Mouse (Mus musculus): ENCODE data around the gene Cdc14a. TPM values are rescaled to one million over a fixed set of nuclear protein-coding genes. Genes with fewer than 3 reads are reported as not detected.

The Cdc14a gene
- polyA plus RNA-seq, 2 experiments: 1.3 to 1.8 TPM

DNA sequence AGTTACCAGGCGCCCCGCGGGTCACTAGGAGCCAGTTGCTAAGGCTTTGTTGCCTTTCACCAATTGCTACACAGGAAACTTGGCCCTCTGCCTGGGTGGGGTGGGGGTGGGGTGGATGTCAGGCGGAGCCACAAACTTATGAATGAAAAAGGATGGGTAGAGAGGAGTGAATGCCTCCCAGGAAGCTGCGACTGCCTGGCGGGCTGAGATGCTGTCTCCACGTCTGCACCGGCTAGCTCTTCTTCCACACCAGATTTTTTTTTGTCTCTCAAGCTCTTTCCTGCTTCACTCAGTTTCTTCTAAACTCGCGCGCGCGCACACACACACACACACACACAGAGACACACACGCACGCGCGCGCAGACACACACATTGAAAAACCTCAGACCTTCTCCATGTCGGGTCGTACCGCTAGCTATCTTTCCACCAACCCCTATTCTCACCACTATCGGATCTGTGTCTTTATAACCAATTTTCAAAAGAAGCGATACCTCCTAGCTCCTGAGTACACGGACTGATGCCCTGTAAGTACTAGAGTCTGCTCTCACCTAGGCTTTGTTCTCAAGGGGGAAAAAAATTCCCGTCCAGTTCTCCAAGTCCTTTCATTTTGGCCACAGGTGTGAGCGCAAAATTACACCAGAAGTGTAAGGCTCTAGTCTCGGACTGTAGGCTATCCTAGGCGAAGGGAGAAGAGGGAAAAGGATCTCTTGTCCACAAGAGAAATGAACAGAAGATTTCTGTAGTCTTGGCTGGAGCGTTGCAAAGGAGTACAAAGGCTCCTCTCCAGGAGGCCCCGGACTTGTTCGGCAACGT is 534 bp upstream of the Cdc14a start:
- peak in 2 of 3 experiments; percentile 19 to 38 for DNase-seq (ENCODE audit: low read depth in 3 of 3, low spot score in 3 of 3)
- Histone ChIP-seq H3K4me2 (ENCODE audit: low read depth) (peak overlapping the region; percentile 100), H3K27ac (peak overlapping the region; percentile 87), H3K27me3 (ENCODE audit: control insufficient read depth, insufficient read depth, low read length) (no peaks in the 10 kb centered on the region), H3K9ac (replicated peaks) (peak overlapping the region; percentile 88), H3K4me1 (replicated peaks; ENCODE audit: control insufficient read depth in 2 of 2, insufficient read depth in 2 of 2, low read length in 1 of 2) (peaks cover 0 to 5% of the 10 kb centered on the region in 2 experiments; a peak in 3 of 4 replicates), H3K9me3 (ENCODE audit: control insufficient read depth, low read length) (no peaks in the 10 kb centered on the region), H3K4me3 (ENCODE audit: insufficient read depth in 1 of 2, low read depth in 2 of 2, low read length in 2 of 2) (peak overlapping the region; percentile 77 to 87), H3K36me3 (replicated peaks; ENCODE audit: control insufficient read depth, insufficient read depth, low read depth) (no peaks in the 10 kb centered on the region)
- TF ChIP-seq EP300 (IDR thresholded peaks at IDR 0.05; ENCODE audit: low read depth) (no peak; the same call in 1 of the 2 replicates), CTCF (IDR thresholded peaks at IDR 0.05; ENCODE audit: low read depth) (no peak)
- WGBS (ENCODE audit: insufficient replicate concordance): under 1% methylated on average over 32 of the region's 32 CpGs
- ATAC-seq (ENCODE audit: insufficient read depth): peak; percentile 73

DNA sequence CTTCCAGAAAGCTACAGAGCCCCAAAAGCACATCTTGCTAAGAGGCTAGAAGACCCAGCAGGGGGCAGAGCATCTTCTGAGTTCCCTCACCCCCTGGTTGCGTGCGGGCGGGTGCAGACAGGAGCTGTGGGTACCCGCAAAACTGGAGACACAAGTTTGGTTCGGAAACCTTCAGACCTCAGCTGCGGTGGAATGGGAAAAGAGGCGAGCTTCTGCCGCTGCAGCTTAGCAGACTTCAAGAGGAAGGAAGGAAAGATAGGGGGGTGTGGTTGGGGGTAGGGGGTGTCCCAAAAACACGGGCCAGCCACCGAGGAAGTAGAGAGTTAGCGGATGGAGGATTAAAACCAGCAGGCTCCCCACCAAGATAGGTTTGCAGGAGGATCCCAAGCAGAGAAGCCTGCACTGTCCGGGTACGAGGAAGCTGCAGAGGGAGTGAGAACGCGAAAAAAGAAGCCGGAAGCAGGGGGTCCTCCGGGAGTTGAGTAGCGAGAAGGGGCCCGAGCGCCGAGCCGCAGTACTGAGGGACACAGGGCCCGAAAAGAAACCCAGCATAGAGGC is 958 bp downstream of the Cdc14a start:
- DNase-seq (ENCODE audit: low read depth in 3 of 3, low spot score in 3 of 3) (peak; percentile 32 to 38 (median 36)), ATAC-seq (ENCODE audit: insufficient read depth) (no peak)
- peak overlapping the region; percentile 88 for H3K9ac ChIP-seq (replicated peaks)
- no peaks in the 10 kb centered on the region for H3K9me3 ChIP-seq (ENCODE audit: control insufficient read depth, low read length)
- under 1% methylated on average over 23 of the region's 23 CpGs for WGBS (ENCODE audit: insufficient replicate concordance)
- peak overlapping the region; percentile 87 for H3K27ac ChIP-seq
- TF ChIP-seq CTCF (IDR thresholded peaks at IDR 0.05; ENCODE audit: low read depth) (peak; percentile 70), EP300 (IDR thresholded peaks at IDR 0.05; ENCODE audit: low read depth) (no peak)
- peaks cover 0 to 5% of the 10 kb centered on the region in 2 experiments; a peak in 3 of 4 replicates for H3K4me1 ChIP-seq (replicated peaks; ENCODE audit: control insufficient read depth in 2 of 2, insufficient read depth in 2 of 2, low read length in 1 of 2)
- peak overlapping the region; percentile 77 to 87 for H3K4me3 ChIP-seq (ENCODE audit: insufficient read depth in 1 of 2, low read depth in 2 of 2, low read length in 2 of 2)
- H3K4me2 ChIP-seq (ENCODE audit: low read depth): peak overlapping the region; percentile 100
- no peaks in the 10 kb centered on the region for H3K27me3 ChIP-seq (ENCODE audit: control insufficient read depth, insufficient read depth, low read length)
- no peaks in the 10 kb centered on the region for H3K36me3 ChIP-seq (replicated peaks; ENCODE audit: control insufficient read depth, insufficient read depth, low read depth)

DNA sequence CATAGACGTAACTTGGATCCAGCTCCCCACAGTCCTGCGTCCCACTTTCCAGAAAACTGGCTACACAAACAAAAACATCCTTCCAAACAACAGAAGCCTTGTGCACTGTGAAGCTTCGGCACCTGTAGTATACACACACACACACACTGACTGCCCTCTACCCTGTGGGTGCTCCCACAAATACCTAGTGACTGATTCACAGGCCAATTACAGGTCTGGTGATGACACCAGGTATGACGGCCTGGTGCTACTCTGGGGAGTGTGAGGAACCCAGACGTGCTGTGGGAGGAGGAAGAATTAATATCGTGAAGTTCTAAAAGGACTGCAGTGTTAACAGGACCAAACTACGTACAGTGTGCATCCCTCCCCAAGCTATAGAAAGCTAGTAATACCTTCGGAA is 1.8 kb downstream of the Cdc14a start:
- H3K4me3 ChIP-seq (ENCODE audit: insufficient read depth in 1 of 2, low read depth in 2 of 2, low read length in 2 of 2): peak overlapping the region; percentile 16 to 77
- no peak overlapping the region for H3K27ac ChIP-seq
- 74% methylated on average over 8 of the region's 8 CpGs for WGBS (ENCODE audit: insufficient replicate concordance)
- no peaks in the 10 kb centered on the region for H3K36me3 ChIP-seq (replicated peaks; ENCODE audit: control insufficient read depth, insufficient read depth, low read depth)
- peaks cover 0 to 5% of the 10 kb centered on the region in 2 experiments; a peak in 3 of 4 replicates for H3K4me1 ChIP-seq (replicated peaks; ENCODE audit: control insufficient read depth in 2 of 2, insufficient read depth in 2 of 2, low read length in 1 of 2)
- no peak for TF ChIP-seq EP300 (IDR thresholded peaks at IDR 0.05; ENCODE audit: low read depth)
- no peak for TF ChIP-seq CTCF (IDR thresholded peaks at IDR 0.05; ENCODE audit: low read depth)
- ATAC-seq (ENCODE audit: insufficient read depth) (no peak), DNase-seq (ENCODE audit: low read depth in 3 of 3, low spot score in 3 of 3) (no peak)
- peak overlapping the region; percentile 100 for H3K4me2 ChIP-seq (ENCODE audit: low read depth)
- H3K27me3 ChIP-seq (ENCODE audit: control insufficient read depth, insufficient read depth, low read length): no peaks in the 10 kb centered on the region
- H3K9ac ChIP-seq (replicated peaks): no peak overlapping the region
- H3K9me3 ChIP-seq (ENCODE audit: control insufficient read depth, low read length): no peaks in the 10 kb centered on the region

DNA sequence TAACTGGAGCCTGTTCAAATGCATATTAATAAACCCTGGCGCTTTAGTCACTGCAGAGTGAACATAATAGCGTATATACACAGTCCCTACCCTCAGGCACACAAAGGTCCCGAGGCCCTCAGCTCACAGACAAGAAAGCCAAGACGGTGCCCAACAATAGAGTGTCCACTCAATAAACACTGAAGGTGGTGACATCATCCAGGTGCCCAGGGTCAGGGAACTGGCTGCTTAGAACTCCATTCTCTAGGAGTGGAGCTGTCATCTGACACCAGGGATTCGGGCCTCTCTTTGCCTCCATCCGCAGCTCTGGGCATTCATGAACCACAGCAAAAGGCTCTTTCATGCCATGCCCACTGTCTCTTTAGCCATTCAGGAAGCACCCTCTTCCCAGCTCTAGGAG is 2.7 kb downstream of the Cdc14a start:
- no peak overlapping the region for H3K4me2 ChIP-seq (ENCODE audit: low read depth)
- no peak overlapping the region for H3K9ac ChIP-seq (replicated peaks)
- H3K4me3 ChIP-seq (ENCODE audit: insufficient read depth in 1 of 2, low read depth in 2 of 2, low read length in 2 of 2): no peak overlapping the region
- DNase-seq (ENCODE audit: low read depth in 3 of 3, low spot score in 3 of 3): no peak
- H3K4me1 ChIP-seq (replicated peaks; ENCODE audit: control insufficient read depth in 2 of 2, insufficient read depth in 2 of 2, low read length in 1 of 2): peaks cover 0 to 5% of the 10 kb centered on the region in 2 experiments; a peak in 3 of 4 replicates
- TF ChIP-seq EP300 (IDR thresholded peaks at IDR 0.05; ENCODE audit: low read depth) (no peak), CTCF (IDR thresholded peaks at IDR 0.05; ENCODE audit: low read depth) (no peak)
- H3K36me3 ChIP-seq (replicated peaks; ENCODE audit: control insufficient read depth, insufficient read depth, low read depth): no peaks in the 10 kb centered on the region
- H3K9me3 ChIP-seq (ENCODE audit: control insufficient read depth, low read length): no peaks in the 10 kb centered on the region
- H3K27ac ChIP-seq: no peak overlapping the region
- no peaks in the 10 kb centered on the region for H3K27me3 ChIP-seq (ENCODE audit: control insufficient read depth, insufficient read depth, low read length)
- 75% methylated on average over 6 of the region's 6 CpGs for WGBS (ENCODE audit: insufficient replicate concordance)
- no peak for ATAC-seq (ENCODE audit: insufficient read depth)

DNA sequence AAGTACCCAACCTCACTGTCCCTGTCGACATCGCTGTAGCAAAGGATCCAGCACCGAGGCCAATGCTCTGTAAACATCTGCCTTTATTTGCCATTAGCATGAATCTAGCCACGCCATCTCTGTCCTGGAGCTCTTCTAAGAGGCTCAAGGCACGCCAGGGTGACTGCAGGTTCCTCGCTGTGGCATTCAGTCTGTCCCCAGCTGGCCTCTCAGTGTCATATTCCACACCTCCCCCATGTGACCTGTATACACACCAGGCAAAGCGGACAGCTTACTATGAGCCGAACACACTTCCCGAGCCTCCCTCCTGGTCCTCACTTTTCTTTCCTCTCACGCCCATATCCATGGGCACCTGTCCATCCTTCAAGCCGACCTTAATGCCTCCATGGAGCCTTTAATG is 4.0 kb downstream of the Cdc14a start:
- Histone ChIP-seq H3K27me3 (ENCODE audit: control insufficient read depth, insufficient read depth, low read length) (no peaks in the 10 kb centered on the region), H3K4me3 (ENCODE audit: insufficient read depth in 1 of 2, low read depth in 2 of 2, low read length in 2 of 2) (no peak overlapping the region), H3K4me2 (ENCODE audit: low read depth) (no peak overlapping the region), H3K9me3 (ENCODE audit: control insufficient read depth, low read length) (no peaks in the 10 kb centered on the region), H3K27ac (no peak overlapping the region), H3K4me1 (replicated peaks; ENCODE audit: control insufficient read depth in 2 of 2, insufficient read depth in 2 of 2, low read length in 1 of 2) (peaks cover 0 to 5% of the 10 kb centered on the region in 2 experiments; a peak in 3 of 4 replicates), H3K36me3 (replicated peaks; ENCODE audit: control insufficient read depth, insufficient read depth, low read depth) (no peaks in the 10 kb centered on the region), H3K9ac (replicated peaks) (no peak overlapping the region)
- 81% methylated on average over 11 of the region's 11 CpGs for WGBS (ENCODE audit: insufficient replicate concordance)
- no peak for TF ChIP-seq CTCF (IDR thresholded peaks at IDR 0.05; ENCODE audit: low read depth)
- no peak for TF ChIP-seq EP300 (IDR thresholded peaks at IDR 0.05; ENCODE audit: low read depth)
- ATAC-seq (ENCODE audit: insufficient read depth) (no peak), DNase-seq (ENCODE audit: low read depth in 3 of 3, low spot score in 3 of 3) (no peak)

Measured in liver, embryonic 14.5 days (tissue).